Mouse (Mus musculus) CH12.LX (cell line): Measurements from ENCODE around the gene Ryr1. TPM values are rescaled to one million over a fixed set of nuclear protein-coding genes. Genes with fewer than 3 reads are reported as not detected.

Experiments used
- DNase-seq: peaks from one replicate; pipeline ENCODE4 v3.0.0-alpha.2; 2013; ENCODE audit errors: extremely low read depth
- H3K27ac ChIP-seq: 2 replicates; pipeline ENCODE4 v1.5.1; 2012; ENCODE audit warnings: low read depth, mild to moderate bottlenecking, control low read depth, moderate library complexity; ENCODE audit not compliant: insufficient read depth
- H3K27me3 ChIP-seq: replicated peaks from 2 replicates; pipeline ENCODE3; 2012; ENCODE audit warnings: inconsistent platforms
- H3K36me3 ChIP-seq, 2 experiments: replicated peaks in 1 of 2; 2 replicates each; pipeline versions ENCODE3 to v1.6.1; 2012; ENCODE audit warnings: inconsistent platforms in 1 of 2, low read length in 1 of 2, mild to moderate bottlenecking in 1 of 2, mixed read lengths in 1 of 2, moderate library complexity in 1 of 2; ENCODE audit not compliant: control insufficient read depth in 1 of 2, insufficient read depth in 1 of 2
- H3K4me1 ChIP-seq, 2 experiments: 2 replicates each; pipeline ENCODE4 v1.6.1; 2012; ENCODE audit warnings: inconsistent platforms in 1 of 2, moderate library complexity in 1 of 2; ENCODE audit not compliant: insufficient read depth in 2 of 2, control insufficient read depth in 1 of 2
- H3K4me2 ChIP-seq: 2 replicates; pipeline ENCODE4 v1.6.1; 2012; ENCODE audit warnings: low read depth, mild to moderate bottlenecking, control low read depth; ENCODE audit not compliant: poor library complexity, insufficient read depth, severe bottlenecking
- H3K4me3 ChIP-seq, 3 experiments: fragments of 150-350 bp in 1 of 3; sonication (generic) in 1 of 3; replicated peaks in 1 of 3; 2 replicates each; pipeline versions ENCODE3 to v1.5.1; 2011 to 2012; ENCODE audit warnings: low read depth in 2 of 3, low read length in 2 of 3, mild to moderate bottlenecking in 2 of 3, moderate library complexity in 2 of 3, control low read depth in 1 of 3, improper control_type of control experiment in 1 of 3, inconsistent platforms in 1 of 3, mixed read lengths in 1 of 3; ENCODE audit not compliant: poor library complexity in 1 of 3
- H3K79me2 ChIP-seq: replicated peaks from 2 replicates; pipeline ENCODE4 v1.6.1; 2012; ENCODE audit warnings: mild to moderate bottlenecking, moderate library complexity; ENCODE audit not compliant: control insufficient read depth, poor library complexity, insufficient read depth, severe bottlenecking; ENCODE audit errors: extremely low read depth
- H3K9ac ChIP-seq: 2 replicates; pipeline ENCODE4 v1.6.1; 2012; ENCODE audit warnings: low read depth, mild to moderate bottlenecking, control low read depth, moderate library complexity; ENCODE audit not compliant: insufficient read depth
- H3K9me3 ChIP-seq: replicated peaks from 2 replicates; pipeline ENCODE3; 2012; ENCODE audit warnings: low read length, inconsistent platforms, mixed read lengths
- CHD2 ChIP-seq: IDR thresholded peaks from 2 replicates; pipeline ENCODE4 v1.6.1; 2011; ENCODE audit warnings: low read length, improper control_type of control experiment
- CTCF ChIP-seq, 2 experiments: IDR thresholded peaks in 1 of 2; conservative IDR thresholded peaks in 1 of 2; 2 replicates each; pipeline ENCODE4 v1.5.1; 2011 to 2012; ENCODE audit warnings: low read depth in 2 of 2, low read length in 2 of 2, improper control_type of control experiment in 1 of 2, inconsistent platforms in 1 of 2, mild to moderate bottlenecking in 1 of 2, moderate library complexity in 1 of 2
- EP300 ChIP-seq: IDR thresholded peaks from 2 replicates; pipeline ENCODE4 v1.6.1; 2011; ENCODE audit warnings: low read length, improper control_type of control experiment
- JUN ChIP-seq: IDR thresholded peaks from 2 replicates; pipeline ENCODE4 v1.6.1; 2011; ENCODE audit warnings: low read depth, mild to moderate bottlenecking, low read length, improper control_type of control experiment, moderate library complexity; ENCODE audit not compliant: insufficient read depth
- KAT2A ChIP-seq: IDR thresholded peaks from 2 replicates; pipeline ENCODE4 v1.6.1; 2012; ENCODE audit warnings: low read length, improper control_type of control experiment, inconsistent platforms; ENCODE audit not compliant: insufficient replicate concordance
- MAX ChIP-seq: IDR thresholded peaks from 2 replicates; pipeline ENCODE4 v1.6.1; 2011; ENCODE audit warnings: low read length, improper control_type of control experiment
- MEF2A ChIP-seq: IDR thresholded peaks from 2 replicates; pipeline ENCODE4 v1.6.1; 2014; ENCODE audit warnings: low read depth, mild to moderate bottlenecking, inconsistent platforms, low read length, improper control_type of control experiment, borderline replicate concordance
- NRF1 ChIP-seq: IDR thresholded peaks from 2 replicates; pipeline ENCODE4 v1.6.1; 2014; ENCODE audit warnings: low read depth, mild to moderate bottlenecking, inconsistent platforms, low read length, improper control_type of control experiment, moderate library complexity
- RAD21 ChIP-seq: IDR thresholded peaks from 2 replicates; pipeline ENCODE4 v1.6.1; 2011; ENCODE audit warnings: low read depth, mild to moderate bottlenecking, low read length, improper control_type of control experiment, moderate library complexity
- SMC3 ChIP-seq: IDR thresholded peaks from 2 replicates; pipeline ENCODE4 v1.6.1; 2011; ENCODE audit warnings: low read depth, low read length, improper control_type of control experiment
- dilution Hi-C: fragments of 300-500 bp; cut with MboI; formaldehyde crosslinking; loops from 2 replicates; pipeline ENCODE4 v1.14.3; 2020; ENCODE audit warnings: low sequenced_read_pairs; ENCODE audit not compliant: extremely low pct_unique_long_range_greater_than_20kb, extremely low pct_ligation_motif_present
- in situ Hi-C: fragments of 300-500 bp; cut with MboI; formaldehyde crosslinking; loops from 3 replicates; pipeline ENCODE4 v1.14.3; 2019; ENCODE audit warnings: low sequenced_read_pairs, low pct_ligation_motif_present, low pct_unique_long_range_greater_than_20kb, mixed read lengths
- polyA plus RNA-seq: library from polyadenylated mRNA; unstranded; fragments of >175 nt; gene quantifications from 2 replicates; pipeline ENCODE4 v1.2.1, GENCODE M21; 2012; ENCODE audit warnings: low read depth; ENCODE audit not compliant: insufficient read length
- total RNA-seq, 2 experiments: library from RNA; depleted of rRNA; stranded (reverse); fragments of 300-350 nt in 1 of 2; fragments of >200 nt in 1 of 2; gene quantifications; 2 replicates each; pipeline ENCODE4 v1.2.3; 2012 to 2014

Ryr1 gene
- total and polyA plus RNA-seq, 3 experiments = 0.43 to 1.1 (median 0.68) TPM

DNA sequence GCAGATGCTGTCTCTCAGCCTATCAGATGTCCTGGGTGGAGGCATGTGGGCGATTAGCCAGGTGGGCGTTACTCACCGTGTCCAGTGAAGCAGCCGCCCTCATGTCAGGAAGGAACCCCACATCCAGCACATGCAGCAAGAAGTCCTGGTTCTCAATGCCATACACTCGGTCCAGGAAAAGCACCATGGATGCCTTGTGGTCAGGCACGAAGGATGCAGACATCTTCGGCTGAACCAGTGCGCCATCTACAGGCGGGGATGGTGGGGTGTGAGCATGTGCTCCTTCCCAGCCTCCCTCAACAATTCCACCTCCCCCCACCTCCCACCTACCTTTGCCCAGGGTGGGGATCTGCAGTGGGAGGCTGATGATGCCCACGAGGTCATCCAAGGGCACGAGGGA, 52.3 kb downstream of the Ryr1 start:
- Histone ChIP-seq H3K27me3 (peaks cover 5% of the 10 kb centered on the region), H3K36me3 (no peaks in the 10 kb centered on the region), H3K4me2 (no peak overlapping the region), H3K4me3 (no peak overlapping the region), H3K4me1 (peaks cover 3 to 8% of the 10 kb centered on the region in 2 experiments), H3K9me3 (peaks cover 23% of the 10 kb centered on the region)
- no peak for DNase-seq
- in situ Hi-C loops = loop anchor here (25.0 kb wide), 1 partner anchor 440 kb away; the partner anchor contains the start of gene Sipa1l3
- TF ChIP-seq SMC3 (no peak), CTCF (conservative IDR thresholded peaks at IDR 0.05 in 1 of 2, IDR thresholded peaks at IDR 0.05 in 1 of 2; ENCODE audit: low read depth in 2 of 2, low read length in 2 of 2) (peak in 1 of 2 experiments; percentile 57; a peak in 2 of 4 replicates), RAD21 (peak; percentile 41), JUN (no peak)
- TF ChIP-seq, all 38 proteins: peak for 2
- Histone ChIP-seq H3K79me2 (no peaks in the 10 kb centered on the region), H3K9ac (no peak overlapping the region), H3K27ac (no peak overlapping the region)
- dilution Hi-C loops = no loop called here

DNA sequence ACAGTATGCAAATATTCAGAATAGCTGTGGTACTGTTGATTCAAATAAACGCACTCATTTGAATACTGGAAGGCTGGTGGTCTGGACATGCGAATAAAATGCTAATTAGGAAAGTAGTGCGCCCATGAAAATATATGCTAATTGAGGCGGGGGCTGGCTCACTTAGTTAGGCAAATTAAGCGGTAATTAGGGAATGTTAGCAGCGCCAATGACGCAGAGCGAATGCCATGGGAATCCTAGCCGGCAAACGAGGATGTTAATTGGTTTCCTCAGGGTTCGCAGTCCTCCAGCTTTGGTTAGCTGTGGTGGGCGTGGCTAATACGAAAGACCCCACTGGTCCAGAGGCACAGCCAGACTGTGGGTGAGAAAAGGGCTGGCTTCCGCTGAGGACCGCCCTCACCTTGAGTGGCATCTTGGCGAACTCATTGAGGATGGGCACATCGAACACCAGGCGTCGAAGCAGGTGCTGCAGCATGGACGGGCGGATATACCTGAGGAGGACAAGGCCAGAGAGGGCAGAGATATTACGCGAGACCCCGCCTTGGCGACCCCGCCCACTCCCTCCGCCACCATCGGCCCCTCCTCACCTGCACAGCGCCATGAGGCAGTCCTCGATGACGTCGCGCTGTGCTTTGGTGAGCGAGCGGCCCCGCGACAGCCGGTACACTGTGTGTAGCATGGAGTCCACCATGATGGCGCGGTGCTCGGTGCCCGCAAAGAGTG, 53.6 kb downstream of the Ryr1 start:
- no peak overlapping the region for H3K27ac ChIP-seq
- H3K27me3 ChIP-seq = peaks cover 7% of the 10 kb centered on the region
- H3K4me3 ChIP-seq = no peak overlapping the region
- dilution Hi-C loops = no loop called here
- no peak overlapping the region for H3K4me2 ChIP-seq
- H3K9ac ChIP-seq = no peak overlapping the region
- DNase-seq = no peak
- TF ChIP-seq MAX = no peak
- TF ChIP-seq NRF1 = no peak
- TF ChIP-seq EP300 = no peak
- no peak for TF ChIP-seq MEF2A
- no peaks in the 10 kb centered on the region for H3K79me2 ChIP-seq
- no peaks in the 10 kb centered on the region for H3K36me3 ChIP-seq
- in situ Hi-C loops = loop anchor here (25.0 kb wide), 1 partner anchor 441 kb away; the partner anchor contains the start of gene Sipa1l3
- peaks cover 3 to 8% of the 10 kb centered on the region in 2 experiments for H3K4me1 ChIP-seq
- H3K9me3 ChIP-seq = peaks cover 23% of the 10 kb centered on the region

DNA sequence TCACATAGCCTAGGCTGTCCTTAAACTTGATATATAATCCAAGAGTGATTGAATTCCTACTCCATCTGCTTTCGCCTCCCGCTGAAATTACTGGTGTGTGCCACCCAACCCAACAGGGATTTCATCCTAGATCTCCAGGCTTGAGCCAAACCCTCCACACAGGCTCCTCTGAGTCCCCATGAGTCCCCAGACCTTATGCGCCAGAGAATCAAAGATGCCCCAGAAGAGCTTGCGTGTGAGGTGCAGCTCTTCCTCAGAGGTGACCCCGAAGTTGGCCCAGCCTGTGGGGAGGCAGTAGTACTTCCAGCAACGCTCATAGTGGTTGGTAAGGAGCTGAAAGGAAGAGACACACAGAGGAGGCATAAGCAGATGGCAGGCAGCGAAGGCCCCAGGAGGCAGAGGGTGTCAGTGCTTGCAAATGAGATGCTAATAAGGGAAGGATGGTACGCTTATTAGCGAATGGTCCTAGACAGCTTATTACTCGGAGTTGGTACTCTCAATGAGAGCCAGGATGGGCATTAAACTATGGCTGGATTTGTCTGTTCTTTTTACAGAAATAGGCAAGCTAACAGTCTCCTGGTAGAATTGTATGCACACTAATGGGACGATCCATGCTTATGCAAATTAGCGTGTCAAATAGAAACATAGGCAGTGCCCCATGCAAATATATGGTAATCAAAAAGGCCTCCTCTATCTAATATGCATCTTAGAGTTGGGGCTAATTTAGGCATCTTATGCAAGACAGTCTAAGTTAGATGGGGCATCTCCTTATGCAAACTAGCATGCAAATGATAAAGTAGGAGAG, 54.4 kb downstream of the Ryr1 start:
- TF ChIP-seq KAT2A = no peak
- TF ChIP-seq CHD2 = 0 out of 2 replicates have a peak, but pooled peaks have one; percentile 12
- 0 out of 2 replicates have a peak, but pooled peaks have one; percentile 25 for TF ChIP-seq EP300
- Histone ChIP-seq H3K4me3 (no peak overlapping the region), H3K27me3 (peaks cover 6% of the 10 kb centered on the region), H3K9me3 (peaks cover 23% of the 10 kb centered on the region), H3K36me3 (no peaks in the 10 kb centered on the region), H3K4me1 (peaks cover 3 to 8% of the 10 kb centered on the region in 2 experiments), H3K79me2 (no peaks in the 10 kb centered on the region), H3K9ac (no peak overlapping the region), H3K4me2 (no peak overlapping the region), H3K27ac (no peak overlapping the region)
- in situ Hi-C loops = loop anchor here (25.0 kb wide), 1 partner anchor 442 kb away; the partner anchor contains the start of gene Sipa1l3
- peak; percentile 60 for DNase-seq
- dilution Hi-C loops = no loop called here
